Mouse (Mus musculus): ENCODE results near the gene Mfsd9.

DNA sequence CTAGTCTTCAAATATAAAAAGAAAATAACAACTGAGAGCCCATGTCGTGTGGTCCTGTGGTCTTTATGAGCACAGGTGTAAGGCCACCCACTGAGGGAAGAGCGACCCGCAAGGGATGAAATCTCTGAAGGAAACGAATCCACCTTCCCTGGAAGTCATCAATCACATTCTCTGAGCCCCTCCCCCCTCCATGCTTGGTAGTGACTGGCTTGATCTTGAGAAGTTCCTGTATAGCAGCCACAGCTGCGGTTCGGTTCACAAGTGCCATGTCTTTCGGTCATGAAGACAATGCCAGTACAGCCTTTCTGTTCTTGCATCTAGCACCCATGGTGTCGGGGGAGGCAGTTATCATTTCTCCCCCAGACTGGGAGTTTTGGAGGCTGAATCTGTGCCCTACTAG, 52.8 kb downstream of the Mfsd9 start:
- TF ChIP-seq CTCF (IDR thresholded peaks at IDR 0.05; ENCODE audit: extremely low read depth, insufficient read length, insufficient replicate concordance, low read depth, low read length) (no peak), POLR2A (IDR thresholded peaks at IDR 0.05; ENCODE audit: low read depth, low read length) (no peak)
